Mouse (Mus musculus) MEL (cell line): ENCODE data around the gene Vmn1r192. TPM values are rescaled to one million over a fixed set of nuclear protein-coding genes. Genes with fewer than 3 reads are reported as not detected.

ENCODE experiments used
- DNase-seq: peaks from one replicate; pipeline ENCODE4 v3.0.0; 2011; ENCODE audit warnings: low read depth, low spot score
- H3K27ac ChIP-seq: 2 replicates; pipeline ENCODE4 v1.5.1; 2012; ENCODE audit warnings: low read depth, mild to moderate bottlenecking, control low read depth, low read length, moderate library complexity; ENCODE audit not compliant: control insufficient read depth
- H3K27me3 ChIP-seq, 2 experiments: fragments of 150-350 bp in 1 of 2; sonication (generic) in 1 of 2; 2 replicates each; pipeline ENCODE4 v1.6.1; 2012; ENCODE audit warnings: low read length in 2 of 2, mild to moderate bottlenecking in 2 of 2, improper control_type of control experiment in 1 of 2, moderate library complexity in 1 of 2; ENCODE audit not compliant: insufficient read depth in 2 of 2, control insufficient read depth in 1 of 2
- H3K36me3 ChIP-seq, 2 experiments: 2 replicates each; pipeline ENCODE4 v1.6.1; 2012 to 2014; ENCODE audit warnings: low read length in 2 of 2, improper control_type of control experiment in 1 of 2, inconsistent platforms in 1 of 2, mild to moderate bottlenecking in 1 of 2; ENCODE audit not compliant: insufficient read depth in 2 of 2, control insufficient read depth in 1 of 2
- H3K4me1 ChIP-seq, 2 experiments: fragments of 150-350 bp in 1 of 2; sonication (generic) in 1 of 2; 2 replicates each; pipeline ENCODE4 v1.6.1; 2012; ENCODE audit warnings: low read length in 2 of 2, improper control_type of control experiment in 1 of 2, mild to moderate bottlenecking in 1 of 2; ENCODE audit not compliant: insufficient read depth in 2 of 2, control insufficient read depth in 1 of 2
- H3K4me3 ChIP-seq, 2 experiments: fragments of 150-350 bp in 1 of 2; sonication (generic) in 1 of 2; 2 replicates each; pipeline ENCODE4 v1.5.1; 2012; ENCODE audit warnings: low read depth in 2 of 2, low read length in 2 of 2, mild to moderate bottlenecking in 2 of 2, moderate library complexity in 2 of 2, control low read depth in 1 of 2, improper control_type of control experiment in 1 of 2; ENCODE audit not compliant: control insufficient read depth in 1 of 2, insufficient read depth in 1 of 2
- H3K79me2 ChIP-seq: 2 replicates; pipeline ENCODE4 v1.6.1; 2012; ENCODE audit warnings: mild to moderate bottlenecking, low read length, moderate library complexity; ENCODE audit not compliant: control insufficient read depth, poor library complexity, insufficient read depth
- H3K9ac ChIP-seq: 2 replicates; pipeline ENCODE4 v1.6.1; 2012; ENCODE audit warnings: low read depth, mild to moderate bottlenecking, control low read depth, low read length, moderate library complexity; ENCODE audit not compliant: control insufficient read depth, poor library complexity, severe bottlenecking
- H3K9me3 ChIP-seq: fragments of 150-350 bp; sonication (generic); replicated peaks from 2 replicates; pipeline ENCODE4 v1.6.1; 2012; ENCODE audit warnings: mild to moderate bottlenecking, low read length, improper control_type of control experiment, moderate library complexity; ENCODE audit not compliant: insufficient read depth
- CTCF ChIP-seq, 3 experiments: IDR thresholded peaks in 2 of 3; conservative IDR thresholded peaks in 1 of 3; 2 replicates each; pipeline ENCODE4 v1.5.1; 2011 to 2012; ENCODE audit warnings: low read length in 3 of 3, low read depth in 2 of 3, mild to moderate bottlenecking in 2 of 3, improper control_type of control experiment in 1 of 3, inconsistent platforms in 1 of 3, mixed read lengths in 1 of 3, moderate library complexity in 1 of 3; ENCODE audit not compliant: control insufficient read depth in 1 of 3, insufficient read depth in 1 of 3, poor library complexity in 1 of 3, severe bottlenecking in 1 of 3
- E2F4 ChIP-seq: IDR thresholded peaks from 2 replicates; pipeline ENCODE4 v1.6.1; 2011; ENCODE audit warnings: low read depth, low read length, improper control_type of control experiment, borderline replicate concordance
- ETS1 ChIP-seq: IDR thresholded peaks from 2 replicates; pipeline ENCODE4 v1.6.1; 2012; ENCODE audit warnings: low read depth, mild to moderate bottlenecking, inconsistent platforms, low read length, improper control_type of control experiment, moderate library complexity
- GATA1 ChIP-seq: IDR thresholded peaks from 2 replicates; pipeline ENCODE4 v1.6.1; 2011; ENCODE audit warnings: low read depth, low read length, improper control_type of control experiment
- HCFC1 ChIP-seq: IDR thresholded peaks from 2 replicates; pipeline ENCODE4 v1.6.1; 2012; ENCODE audit warnings: low read depth, mild to moderate bottlenecking, inconsistent platforms, low read length, improper control_type of control experiment, moderate library complexity
- KAT2A ChIP-seq: conservative IDR thresholded peaks from 2 replicates; pipeline ENCODE4 v1.6.1; 2012; ENCODE audit warnings: low read depth, low read length, improper control_type of control experiment, inconsistent platforms
- MAZ ChIP-seq: IDR thresholded peaks from 2 replicates; pipeline ENCODE4 v1.6.1; 2012; ENCODE audit warnings: low read depth, mild to moderate bottlenecking, inconsistent platforms, low read length, improper control_type of control experiment
- MEF2A ChIP-seq: IDR thresholded peaks from 2 replicates; pipeline ENCODE4 v1.6.1; 2014; ENCODE audit warnings: low read depth, mild to moderate bottlenecking, inconsistent platforms, low read length, improper control_type of control experiment; ENCODE audit not compliant: poor library complexity, insufficient replicate concordance, severe bottlenecking; ENCODE audit errors: extremely low read depth
- MYB ChIP-seq: IDR thresholded peaks from 2 replicates; pipeline ENCODE4 v1.6.1; 2011; ENCODE audit warnings: mild to moderate bottlenecking, low read depth, low read length, improper control_type of control experiment
- NELFE ChIP-seq: IDR thresholded peaks from 2 replicates; pipeline ENCODE4 v1.6.1; 2011; ENCODE audit warnings: low read depth, low read length, improper control_type of control experiment
- POLR2A ChIP-seq, 2 experiments: IDR thresholded peaks; 2 replicates each; pipeline ENCODE4 v1.6.1; 2011 to 2012; ENCODE audit warnings: low read length in 2 of 2, mild to moderate bottlenecking in 2 of 2, control low read depth in 1 of 2, improper control_type of control experiment in 1 of 2, low read depth in 1 of 2, moderate library complexity in 1 of 2; ENCODE audit not compliant: control insufficient read depth in 1 of 2, insufficient read depth in 1 of 2, poor library complexity in 1 of 2
- RCOR1 ChIP-seq: IDR thresholded peaks from 2 replicates; pipeline ENCODE4 v1.6.1; 2012; ENCODE audit warnings: low read depth, mild to moderate bottlenecking, inconsistent platforms, low read length, improper control_type of control experiment
- SMC3 ChIP-seq: IDR thresholded peaks from 2 replicates; pipeline ENCODE4 v1.6.1; 2011; ENCODE audit warnings: low read depth, low read length, improper control_type of control experiment
- TBP ChIP-seq: IDR thresholded peaks from 2 replicates; pipeline ENCODE4 v1.8.0; 2011; ENCODE audit warnings: low read depth, low read length, improper control_type of control experiment
- USF1 ChIP-seq: IDR thresholded peaks from 2 replicates; pipeline ENCODE4 v1.6.1; 2014; ENCODE audit warnings: low read depth, mild to moderate bottlenecking, inconsistent platforms, low read length, improper control_type of control experiment, moderate library complexity
- USF2 ChIP-seq, 2 experiments: IDR thresholded peaks; 2 replicates each; pipeline ENCODE4 v1.6.1; 2011 to 2012; ENCODE audit warnings: improper control_type of control experiment in 2 of 2, low read length in 2 of 2, borderline replicate concordance in 1 of 2, inconsistent platforms in 1 of 2, low read depth in 1 of 2, mild to moderate bottlenecking in 1 of 2; ENCODE audit not compliant: insufficient read depth in 1 of 2
- ZC3H11A ChIP-seq: IDR thresholded peaks from 2 replicates; pipeline ENCODE4 v1.6.1; 2012; ENCODE audit warnings: low read depth, mild to moderate bottlenecking, inconsistent platforms, low read length, improper control_type of control experiment
- ZKSCAN1 ChIP-seq: IDR thresholded peaks from 2 replicates; pipeline ENCODE4 v1.6.1; 2012; ENCODE audit warnings: low read depth, mild to moderate bottlenecking, inconsistent platforms, low read length, improper control_type of control experiment, moderate library complexity
- ZMIZ1 ChIP-seq: IDR thresholded peaks from 2 replicates; pipeline ENCODE4 v1.6.1; 2012; ENCODE audit warnings: low read depth, mild to moderate bottlenecking, inconsistent platforms, low read length, improper control_type of control experiment, moderate library complexity
- ZNF384 ChIP-seq: IDR thresholded peaks from 2 replicates; pipeline ENCODE4 v1.6.1; 2012; ENCODE audit warnings: low read depth, mild to moderate bottlenecking, inconsistent platforms, low read length, improper control_type of control experiment
- polyA plus RNA-seq, 2 experiments: library from polyadenylated mRNA; stranded (reverse) in 1 of 2; unstranded in 1 of 2; fragments of >175 nt in 1 of 2; fragments of >200 nt in 1 of 2; gene quantifications; 2 replicates each; pipeline versions ENCODE4 v1.2.1 to v1.2.4; 2012; ENCODE audit warnings: low replicate concordance in 2 of 2, low read depth in 1 of 2; ENCODE audit not compliant: insufficient read length in 2 of 2, insufficient read depth in 1 of 2, missing spikeins in 1 of 2
- total RNA-seq: library from RNA; depleted of rRNA; stranded (reverse); fragments of 300-350 nt; gene quantifications from 2 replicates; pipeline ENCODE4 v1.2.3, GENCODE M21; 2012

The Vmn1r192 gene
- total and polyA plus RNA-seq, 3 experiments: not detected

DNA sequence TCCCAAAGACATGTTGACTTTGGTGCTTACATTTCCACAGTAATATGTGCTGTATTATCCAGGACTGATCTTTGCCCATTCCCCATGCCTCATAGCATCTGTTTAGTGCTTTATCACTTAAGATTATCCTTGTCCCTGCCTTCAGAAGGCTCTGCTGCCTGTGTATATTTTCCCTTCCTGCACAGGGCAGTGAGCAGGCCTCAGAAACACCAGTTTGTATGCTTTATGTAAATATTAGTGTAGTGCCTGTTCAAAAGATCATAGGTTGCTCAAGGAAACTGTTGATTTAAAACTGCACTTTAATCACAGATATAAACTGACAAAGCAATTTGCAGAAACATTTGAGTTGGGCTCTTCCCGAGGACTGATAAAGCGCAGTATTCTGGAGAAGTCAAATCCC lies 1.6 kb downstream of the Vmn1r192 start:
- no peaks in the 10 kb centered on the region for H3K9me3 ChIP-seq
- no peaks in the 10 kb centered on the region for H3K4me1 ChIP-seq
- H3K9ac ChIP-seq: no peak overlapping the region
- H3K4me3 ChIP-seq: no peak overlapping the region
- H3K36me3 ChIP-seq: no peaks in the 10 kb centered on the region
- H3K27ac ChIP-seq: no peak overlapping the region
- H3K27me3 ChIP-seq: no peaks in the 10 kb centered on the region
- DNase-seq: no peak
- no peaks in the 10 kb centered on the region for H3K79me2 ChIP-seq
- TF ChIP-seq USF1 (no peak), CTCF (IDR thresholded peaks at IDR 0.05 in 2 of 3, conservative IDR thresholded peaks at IDR 0.05 in 1 of 3; ENCODE audit: control insufficient read depth in 1 of 3, insufficient read depth in 1 of 3, low read depth in 2 of 3, low read length in 3 of 3, poor library complexity in 1 of 3, severe bottlenecking in 1 of 3) (no peak), MYB (no peak), TBP (no peak), ZKSCAN1 (no peak), HCFC1 (no peak), ETS1 (no peak), E2F4 (no peak), ZMIZ1 (no peak), ZC3H11A (no peak), KAT2A (no peak)

DNA sequence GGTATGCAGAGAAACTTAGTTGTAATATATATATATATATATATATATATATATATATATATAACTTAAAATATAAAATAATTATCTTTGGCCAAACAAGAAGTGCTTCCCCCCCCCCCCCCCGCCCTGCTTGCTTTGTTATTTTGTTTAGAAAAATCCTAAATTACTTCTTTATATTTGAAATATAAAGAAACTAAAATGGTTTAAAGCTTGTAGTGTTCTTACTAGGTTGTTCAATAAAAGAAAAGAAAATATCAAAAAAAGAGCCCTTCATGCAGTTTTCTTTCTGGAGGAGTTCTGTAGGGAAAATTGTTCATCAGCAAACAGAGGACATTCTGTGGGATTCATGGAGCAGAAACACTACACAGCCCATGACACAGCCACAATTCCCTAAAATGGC lies 7.1 kb downstream of the Vmn1r192 start, which contains the start of gene Vmn1r191:
Gene Vmn1r191, minus strand, starts transcription at position 101 of the 400 bp plus-strand sequence.
- Histone ChIP-seq H3K9ac (no peak within 1 kb of the TSS), H3K4me1 (no peaks in the 10 kb centered on the region), H3K79me2 (no peaks in the 10 kb centered on the region), H3K4me3 (no peak within 1 kb of the TSS), H3K36me3 (no peaks in the 10 kb centered on the region), H3K27me3 (no peaks in the 10 kb centered on the region), H3K27ac (no peak within 1 kb of the TSS), H3K9me3 (no peaks in the 10 kb centered on the region)
- no peak for TF ChIP-seq HCFC1
- TF ChIP-seq SMC3: no peak
- no peak for TF ChIP-seq ETS1
- no peak for TF ChIP-seq GATA1
- TF ChIP-seq NELFE: no peak
- TF ChIP-seq CTCF (IDR thresholded peaks at IDR 0.05 in 2 of 3, conservative IDR thresholded peaks at IDR 0.05 in 1 of 3; ENCODE audit: control insufficient read depth in 1 of 3, insufficient read depth in 1 of 3, low read depth in 2 of 3, low read length in 3 of 3, poor library complexity in 1 of 3, severe bottlenecking in 1 of 3): no peak
- no peak for TF ChIP-seq ZMIZ1
- TF ChIP-seq USF2 (IDR thresholded peaks at IDR 0.05; ENCODE audit: borderline replicate concordance in 1 of 2, insufficient read depth in 1 of 2, low read depth in 1 of 2, low read length in 2 of 2): no peak
- TF ChIP-seq RCOR1: no peak
- TF ChIP-seq MAZ: no peak
- no peak for TF ChIP-seq MEF2A
- no peak for TF ChIP-seq ZNF384
- TF ChIP-seq POLR2A (IDR thresholded peaks at IDR 0.05; ENCODE audit: control insufficient read depth in 1 of 2, insufficient read depth in 1 of 2, low read depth in 1 of 2, low read length in 2 of 2, poor library complexity in 1 of 2): no peak
- DNase-seq: no peak
